25 mouse cellular contexts compared by ENCODE assay signal in genomic region chr4:102555566-102555965, GRCm38 (mm10).
DNase-seq lines count a peak whose midpoint lies in the region; ATAC-seq and TF ChIP-seq lines count a peak whose summit lies in the region.
"Had no signal": no experiment of that assay in that cellular context is flagged by ENCODE, and none has a peak within 500 bp of the region (broad histone marks: within the 10 kb centered on the region; RNA-seq: fewer than 3 reads in every experiment).

No protein-coding gene starts in this region.

- H3K79me2 ChIP-seq in CH12.LX (replicated peaks; ENCODE audit: control insufficient read depth, extremely low read depth, insufficient read depth, poor library complexity, severe bottlenecking) = no peaks in the 10 kb centered on the region

- no peak overlapping the region for H3K4me2 ChIP-seq in limb, embryonic 15.5 days
- H3K4me2 ChIP-seq in liver, postnatal 0 days (ENCODE audit: low read depth, low read length) = no peak overlapping the region
- H3K4me2 ChIP-seq in CH12.LX (ENCODE audit: insufficient read depth, low read depth, poor library complexity, severe bottlenecking) = no peak overlapping the region
- H3K4me2 ChIP-seq: embryonic facial prominence, embryonic 13.5 days; embryonic facial prominence, embryonic 15.5 days; forebrain, embryonic 12.5 days had no signal

- TF ChIP-seq POLR2A in CH12.LX (IDR thresholded peaks at IDR 0.05; ENCODE audit: low read depth, low read length) = no peak

- no peak overlapping the region for H3K9ac ChIP-seq in limb, embryonic 15.5 days
- no peak overlapping the region for H3K9ac ChIP-seq in liver, postnatal 0 days (replicated peaks)
- H3K9ac ChIP-seq in CH12.LX (ENCODE audit: insufficient read depth, low read depth) = no peak overlapping the region
- H3K9ac ChIP-seq: embryonic facial prominence, embryonic 13.5 days; embryonic facial prominence, embryonic 15.5 days; forebrain, embryonic 12.5 days had no signal

- no peak for ATAC-seq in limb, embryonic 15.5 days (ENCODE audit: insufficient number of reproducible peaks, low FRiP score, low TSS enrichment, low read depth)
- ATAC-seq in liver, postnatal 0 days = peak; percentile 53; the same call in 1 of the 2 replicates
- ATAC-seq: CD4-positive, CD25-positive, alpha-beta regulatory T cell, adult 4 months; forebrain, embryonic 14.5 days; forebrain, embryonic 16.5 days had no signal

- H3K4me1 ChIP-seq in limb, embryonic 15.5 days = peaks cover 6% of the 10 kb centered on the region; the same call in 1 of the 2 replicates
- H3K4me1 ChIP-seq in limb, embryonic 10.5 days = no peaks in the 10 kb centered on the region
- H3K4me1 ChIP-seq in liver, postnatal 0 days (ENCODE audit: insufficient read depth) = peaks cover 8% of the 10 kb centered on the region
- peaks cover 6% of the 10 kb centered on the region in 2 experiments; a peak in 3 of 4 replicates for H3K4me1 ChIP-seq in CH12.LX (ENCODE audit: control insufficient read depth in 1 of 2, insufficient read depth in 2 of 2)
- H3K4me1 ChIP-seq: embryonic facial prominence, embryonic 13.5 days; embryonic facial prominence, embryonic 15.5 days; forebrain, embryonic 10.5 days; forebrain, embryonic 12.5 days had no signal

- in situ Hi-C loops in CH12.LX (cut with MboI; ENCODE audit: low pct_ligation_motif_present, low pct_unique_long_range_greater_than_20kb, low sequenced_read_pairs) = no loop called here

- no peak for TF ChIP-seq EP300 in liver, postnatal 0 days (IDR thresholded peaks at IDR 0.05; ENCODE audit: low read depth)
- TF ChIP-seq EP300 in CH12.LX (IDR thresholded peaks at IDR 0.05; ENCODE audit: low read length) = no peak; the same call in 1 of the 2 replicates

- DNase-seq in limb, embryonic 10.5 days (ENCODE audit: low spot score) = no peak
- DNase-seq in liver, postnatal 0 days = no peak
- DNase-seq in liver (no peak), CH12.LX (ENCODE audit: extremely low read depth) (no peak)
- DNase-seq in adrenal gland, postnatal 25 days = no peak
- no peak for DNase-seq in Muller cell, postnatal 12 days (ENCODE audit: inconsistent ontology term)
- DNase-seq: adrenal gland, adult 2 months; adrenal gland, postnatal 10 days; adrenal gland, postnatal 36 days; B cell, adult 2 months; cerebellum, adult 11-12 months; cerebellum, adult 2 months; cerebellum, adult 9-10 months; cerebellum, postnatal 10 days; cerebellum, postnatal 25 days; embryo, embryonic 11 days had no signal

- H3K27ac ChIP-seq in limb, embryonic 15.5 days = peak overlapping the region; percentile 54; the same call in 1 of the 2 replicates
- no peak overlapping the region for H3K27ac ChIP-seq in limb, embryonic 10.5 days
- H3K27ac ChIP-seq in liver, postnatal 0 days (ENCODE audit: low read depth) = no peak overlapping the region
- no peak overlapping the region for H3K27ac ChIP-seq in CH12.LX (ENCODE audit: insufficient read depth, low read depth)
- H3K27ac ChIP-seq: embryonic facial prominence, embryonic 13.5 days; embryonic facial prominence, embryonic 15.5 days; forebrain, embryonic 10.5 days; forebrain, embryonic 12.5 days had no signal

- H3K27me3 ChIP-seq in limb, embryonic 15.5 days = no peaks in the 10 kb centered on the region
- 0 out of 2 replicates have a peak, but pooled peaks cover 5% of the 10 kb centered on the region for H3K27me3 ChIP-seq in limb, embryonic 10.5 days (ENCODE audit: low read depth, poor library complexity, severe bottlenecking)
- H3K27me3 ChIP-seq in liver, postnatal 0 days (ENCODE audit: insufficient read depth, low read length) = no peaks in the 10 kb centered on the region
- H3K27me3 ChIP-seq in CH12.LX (replicated peaks) = no peaks in the 10 kb centered on the region
- H3K27me3 ChIP-seq: embryonic facial prominence, embryonic 13.5 days; embryonic facial prominence, embryonic 15.5 days; forebrain, embryonic 12.5 days had no signal

- no peak for TF ChIP-seq CTCF in liver, postnatal 0 days (IDR thresholded peaks at IDR 0.05; ENCODE audit: low read depth)
- TF ChIP-seq CTCF in CH12.LX (conservative IDR thresholded peaks at IDR 0.05 in 1 of 2, IDR thresholded peaks at IDR 0.05 in 1 of 2; ENCODE audit: low read depth in 2 of 2, low read length in 2 of 2) = no peak

- no peak for TF ChIP-seq RAD21 in CH12.LX (IDR thresholded peaks at IDR 0.05; ENCODE audit: low read depth, low read length)

- no peak overlapping the region for H3K4me3 ChIP-seq in limb, embryonic 15.5 days
- no peak overlapping the region for H3K4me3 ChIP-seq in limb, embryonic 10.5 days
- H3K4me3 ChIP-seq in liver, postnatal 0 days (ENCODE audit: low read depth, low read length) = no peak overlapping the region
- H3K4me3 ChIP-seq in CH12.LX (replicated peaks in 1 of 3; ENCODE audit: low read depth in 2 of 3, low read length in 2 of 3, poor library complexity in 1 of 3) = no peak overlapping the region
- H3K4me3 ChIP-seq: embryonic facial prominence, embryonic 13.5 days; embryonic facial prominence, embryonic 15.5 days; erythroblast, embryonic 14.5 days; forebrain, embryonic 10.5 days; forebrain, embryonic 12.5 days had no signal

- H3K9me3 ChIP-seq in limb, embryonic 15.5 days = no peaks in the 10 kb centered on the region
- H3K9me3 ChIP-seq in limb, embryonic 10.5 days (replicated peaks) = no peaks in the 10 kb centered on the region
- no peaks in the 10 kb centered on the region for H3K9me3 ChIP-seq in liver, postnatal 0 days (ENCODE audit: low read length)
- no peaks in the 10 kb centered on the region for H3K9me3 ChIP-seq in CH12.LX (replicated peaks; ENCODE audit: low read length)
- H3K9me3 ChIP-seq: embryonic facial prominence, embryonic 13.5 days; embryonic facial prominence, embryonic 15.5 days; forebrain, embryonic 10.5 days; forebrain, embryonic 12.5 days had no signal

- dilution Hi-C loops in CH12.LX (cut with MboI; ENCODE audit: extremely low pct_ligation_motif_present, extremely low pct_unique_long_range_greater_than_20kb, low sequenced_read_pairs) = no loop called here

- H3K36me3 ChIP-seq in limb, embryonic 15.5 days = no peaks in the 10 kb centered on the region
- H3K36me3 ChIP-seq in limb, embryonic 10.5 days = no peaks in the 10 kb centered on the region
- no peaks in the 10 kb centered on the region for H3K36me3 ChIP-seq in liver, postnatal 0 days (replicated peaks; ENCODE audit: insufficient read depth, low read length)
- H3K36me3 ChIP-seq in CH12.LX (replicated peaks in 1 of 2; ENCODE audit: control insufficient read depth in 1 of 2, insufficient read depth in 1 of 2, low read length in 1 of 2) = no peaks in the 10 kb centered on the region
- H3K36me3 ChIP-seq: embryonic facial prominence, embryonic 13.5 days; embryonic facial prominence, embryonic 15.5 days; forebrain, embryonic 10.5 days; forebrain, embryonic 12.5 days had no signal

- WGBS in limb, embryonic 15.5 days = 50% methylated on average over 7 of the region's 7 CpGs
- 69% methylated on average over 7 of the region's 7 CpGs for WGBS in limb, embryonic 10.5 days
- WGBS in liver, postnatal 0 days (ENCODE audit: insufficient replicate concordance) = 75% methylated on average over 7 of the region's 7 CpGs

TF ChIP-seq in CH12.LX, 34 proteins besides CTCF, POLR2A, EP300 and RAD21 (continues in another document):
- peak; percentile 28; the same call in 1 of the 2 replicates for TF ChIP-seq BHLHE40 (IDR thresholded peaks at IDR 0.05; ENCODE audit: low read depth, low read length)
- no peak for TF ChIP-seq NRF1 (IDR thresholded peaks at IDR 0.05; ENCODE audit: low read depth, low read length)
- TF ChIP-seq SIN3A (IDR thresholded peaks at IDR 0.05; ENCODE audit: low read length) = no peak
- TF ChIP-seq USF2 (conservative IDR thresholded peaks at IDR 0.05; ENCODE audit: low read depth, low read length) = no peak
- TF ChIP-seq GABPA (IDR thresholded peaks at IDR 0.05; ENCODE audit: insufficient replicate concordance, low read depth, low read length) = no peak
- TF ChIP-seq SMC3 (IDR thresholded peaks at IDR 0.05; ENCODE audit: low read depth, low read length) = no peak
- TF ChIP-seq HCFC1 (IDR thresholded peaks at IDR 0.05; ENCODE audit: low read depth, low read length) = no peak
- TF ChIP-seq MXI1 (IDR thresholded peaks at IDR 0.05; ENCODE audit: low read depth, low read length) = no peak
- TF ChIP-seq MAX (IDR thresholded peaks at IDR 0.05; ENCODE audit: low read length) = no peak
- no peak for TF ChIP-seq ZC3H11A (IDR thresholded peaks at IDR 0.05; ENCODE audit: low read depth, low read length)
- TF ChIP-seq MAFK (IDR thresholded peaks at IDR 0.05; ENCODE audit: insufficient replicate concordance, low read length) = no peak
- no peak for TF ChIP-seq ZMIZ1 (IDR thresholded peaks at IDR 0.05; ENCODE audit: low read depth, low read length)
- no peak for TF ChIP-seq RCOR1 (conservative IDR thresholded peaks at IDR 0.05; ENCODE audit: low read depth, low read length)
- TF ChIP-seq JUND (conservative IDR thresholded peaks at IDR 0.05; ENCODE audit: low read depth, low read length) = no peak
- 0 out of 2 replicates have a peak, but pooled peaks have one; percentile 19 for TF ChIP-seq JUN (IDR thresholded peaks at IDR 0.05; ENCODE audit: insufficient read depth, low read depth, low read length)
- no peak for TF ChIP-seq ZNF384 (IDR thresholded peaks at IDR 0.05; ENCODE audit: low read depth, low read length)
- 0 out of 2 replicates have a peak, but pooled peaks have one; percentile 24 for TF ChIP-seq MEF2A (IDR thresholded peaks at IDR 0.05; ENCODE audit: borderline replicate concordance, low read depth, low read length)
- TF ChIP-seq MYC (IDR thresholded peaks at IDR 0.05; ENCODE audit: low read depth, low read length) = no peak
- TF ChIP-seq POLR2AphosphoS2 (IDR thresholded peaks at IDR 0.05; ENCODE audit: low read depth, low read length) = no peak
- TF ChIP-seq USF1 (IDR thresholded peaks at IDR 0.05; ENCODE audit: low read depth, low read length) = no peak
- 0 out of 2 replicates have a peak, but pooled peaks have one; percentile 41 for TF ChIP-seq TCF12 (IDR thresholded peaks at IDR 0.05; ENCODE audit: low read depth, low read length)
- no peak for TF ChIP-seq ZKSCAN1 (IDR thresholded peaks at IDR 0.05; ENCODE audit: borderline replicate concordance, low read depth, low read length)
- no peak for TF ChIP-seq CHD1 (IDR thresholded peaks at IDR 0.05; ENCODE audit: low read depth, low read length)
- no peak for TF ChIP-seq MAZ (IDR thresholded peaks at IDR 0.05; ENCODE audit: low read depth, low read length)
- no peak for TF ChIP-seq PAX5 (IDR thresholded peaks at IDR 0.05; ENCODE audit: low read length)
- TF ChIP-seq UBTF (IDR thresholded peaks at IDR 0.05; ENCODE audit: low read depth, low read length) = no peak
- no peak for TF ChIP-seq NELFE (IDR thresholded peaks at IDR 0.05; ENCODE audit: low read depth, low read length)
- 0 out of 2 replicates have a peak, but pooled peaks have one; percentile 30 for TF ChIP-seq TBP (conservative IDR thresholded peaks at IDR 0.05; ENCODE audit: low read depth, low read length)
- TF ChIP-seq IRF4 (IDR thresholded peaks at IDR 0.05; ENCODE audit: low read depth, low read length) = peak; percentile 45; the same call in 1 of the 2 replicates
